Mouse (Mus musculus): ENCODE data around the gene Cacna1g. TPM values are rescaled to one million over a fixed set of nuclear protein-coding genes. Genes with fewer than 3 reads are reported as not detected.

The Cacna1g gene
- 54.5 TPM in 1 of 2 replicates, not detected in the other for polyA plus RNA-seq (2012; ENCODE audit: insufficient read depth, insufficient read length, low replicate concordance, missing spikeins)

DNA sequence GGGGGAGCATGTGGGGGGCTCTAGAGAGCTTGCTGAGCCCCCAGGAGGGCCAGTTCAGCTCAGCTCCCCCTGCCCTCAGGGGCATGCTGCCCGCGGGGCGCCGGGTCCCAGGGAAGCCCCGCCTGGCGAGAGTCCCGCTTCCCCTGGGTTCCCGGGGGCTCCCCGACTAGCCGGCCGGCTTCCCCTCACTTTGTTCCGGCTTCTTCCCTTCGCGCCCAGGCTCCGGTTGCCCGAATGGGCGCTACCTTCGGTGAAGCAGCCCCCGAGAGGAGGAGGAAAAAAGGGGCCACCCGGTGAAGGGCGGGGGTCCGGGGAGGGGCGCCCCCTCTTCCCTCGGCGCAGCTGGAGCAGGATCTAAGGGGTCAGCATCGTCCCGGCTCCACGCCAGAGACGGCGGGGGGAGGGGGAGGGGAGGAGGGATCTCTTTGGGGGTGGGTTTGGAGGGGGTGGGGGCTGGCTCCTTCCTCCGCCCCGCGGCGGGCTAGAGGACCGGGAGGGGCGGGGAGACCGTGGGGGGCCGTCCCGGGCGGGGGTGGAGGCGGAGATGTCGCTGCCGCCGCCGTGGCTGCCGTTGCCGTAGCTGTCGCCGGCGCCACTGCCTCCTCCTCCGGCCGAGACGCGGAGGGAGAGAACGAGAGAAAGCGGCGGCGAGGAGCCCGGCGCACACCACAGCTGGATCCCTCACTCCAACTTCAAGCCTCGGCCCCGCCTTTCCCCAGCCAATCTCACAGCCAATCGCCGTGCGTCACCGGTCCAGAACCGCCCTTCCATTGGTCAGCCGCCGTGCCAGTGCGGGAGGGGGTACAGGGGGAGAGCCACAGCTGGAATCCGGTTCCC lies at the start of gene Cacna1g:
Gene Cacna1g, minus strand, starts transcription at position 492 of the 837 bp plus-strand sequence.
- TF ChIP-seq POLR2A (IDR thresholded peaks at IDR 0.05; ENCODE audit: insufficient read depth, low read depth, low read length) (peak; percentile 51; the same call in 1 of the 2 replicates), CTCF (IDR thresholded peaks at IDR 0.05; ENCODE audit: insufficient read depth, low read depth, low read length) (no peak)
- Histone ChIP-seq H3K4me3 (ENCODE audit: insufficient read depth, low read depth, low read length) (peak within 1 kb of the TSS; percentile 91), H3K27ac (ENCODE audit: insufficient read depth, low read depth, low read length) (peak within 1 kb of the TSS; percentile 67), H3K4me1 (ENCODE audit: control insufficient read depth, insufficient read depth, low read length) (peaks cover 44% of the 10 kb centered on the region)
- WGBS = 0% methylated on average over 42 of the region's 71 CpGs

DNA sequence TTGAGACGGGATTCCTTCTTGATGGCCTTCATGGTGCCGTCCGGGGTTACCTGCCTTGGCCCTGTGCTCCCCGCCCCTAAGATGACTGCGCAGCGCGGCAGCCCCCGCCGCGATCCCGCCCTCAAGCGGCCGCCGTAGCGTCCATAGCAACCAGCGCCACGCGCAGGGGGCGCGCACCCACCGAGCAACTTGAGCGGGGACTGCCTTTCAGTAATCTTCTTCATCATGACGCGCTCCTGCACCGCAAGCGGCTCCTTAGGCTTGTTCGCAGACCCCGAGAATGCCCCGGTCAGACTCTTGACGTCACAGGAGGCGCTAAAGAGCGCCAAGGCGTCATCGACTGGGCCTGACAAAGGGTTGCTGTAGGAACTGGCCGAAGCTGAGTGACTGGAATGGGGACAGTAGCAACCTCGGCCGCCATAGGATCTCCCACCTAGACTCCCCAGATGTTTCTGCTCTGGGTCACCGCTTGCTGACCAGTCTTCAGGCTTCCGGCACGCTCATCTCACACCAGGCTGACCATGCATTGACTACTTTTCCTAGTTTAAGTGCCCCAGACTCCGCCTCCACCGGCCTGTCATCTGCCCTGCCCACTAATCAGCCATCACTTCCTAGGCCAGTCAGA lies 47.3 kb upstream of the Cacna1g start, which contains the start of gene Mycbpap:
Gene Mycbpap, minus strand, starts transcription at position 524 of the 625 bp plus-strand sequence.
- Histone ChIP-seq H3K4me1 (ENCODE audit: control insufficient read depth, insufficient read depth, low read length) (peaks cover 4% of the 10 kb centered on the region), H3K4me3 (ENCODE audit: insufficient read depth, low read depth, low read length) (peak within 1 kb of the TSS; percentile 55), H3K27ac (ENCODE audit: insufficient read depth, low read depth, low read length) (no peak within 1 kb of the TSS)
- 2% methylated on average over 42 of the region's 42 CpGs for WGBS
- TF ChIP-seq POLR2A (IDR thresholded peaks at IDR 0.05; ENCODE audit: insufficient read depth, low read depth, low read length) (no peak), CTCF (IDR thresholded peaks at IDR 0.05; ENCODE audit: insufficient read depth, low read depth, low read length) (no peak)

DNA sequence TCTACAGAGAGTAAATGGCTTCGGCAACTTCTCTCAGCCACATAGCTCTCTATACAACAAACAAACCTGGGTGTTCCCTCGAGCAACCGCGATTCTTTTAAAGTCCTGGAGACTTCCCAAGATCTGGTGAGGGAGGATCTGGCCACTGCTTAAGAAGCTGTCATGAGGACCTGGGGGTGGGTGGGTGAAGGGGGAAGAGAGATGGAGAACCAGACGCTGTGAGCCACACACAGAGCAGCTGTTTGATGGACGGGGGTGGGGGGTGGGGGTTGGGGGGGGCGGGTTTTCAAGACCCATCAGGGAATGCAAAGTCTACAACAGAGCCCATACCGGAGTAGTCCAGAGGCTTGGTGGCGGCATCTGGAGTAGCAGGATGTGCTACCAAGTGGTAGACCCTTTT lies 39.5 kb upstream of the Cacna1g start:
- no peak overlapping the region for H3K27ac ChIP-seq (ENCODE audit: insufficient read depth, low read depth, low read length)
- no peak for TF ChIP-seq POLR2A (IDR thresholded peaks at IDR 0.05; ENCODE audit: insufficient read depth, low read depth, low read length)
- TF ChIP-seq CTCF (IDR thresholded peaks at IDR 0.05; ENCODE audit: insufficient read depth, low read depth, low read length) = no peak
- H3K4me3 ChIP-seq (ENCODE audit: insufficient read depth, low read depth, low read length) = no peak overlapping the region
- whole genome bisulfite sequencing = 38% methylated on average over 9 of the region's 9 CpGs
- no peaks in the 10 kb centered on the region for H3K4me1 ChIP-seq (ENCODE audit: control insufficient read depth, insufficient read depth, low read length)

DNA sequence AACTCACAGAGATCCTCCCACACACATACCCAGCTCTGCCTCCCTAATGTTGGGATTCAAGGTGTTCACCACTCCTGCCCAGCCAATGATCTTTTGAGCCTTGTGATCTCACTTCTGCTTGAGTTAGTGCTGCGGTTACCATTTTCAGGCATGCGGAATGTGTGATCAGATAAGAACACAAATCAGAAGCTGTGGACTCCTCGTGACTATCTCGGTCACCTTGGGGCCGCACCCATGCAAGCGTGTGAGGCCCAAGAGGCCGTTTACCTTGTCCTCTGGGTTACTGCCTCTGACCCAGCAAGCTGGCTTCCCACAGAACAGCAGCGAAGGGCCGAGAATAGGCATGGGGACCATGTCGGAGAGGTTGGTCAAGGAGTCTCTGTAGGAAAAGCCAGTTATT lies 35.0 kb upstream of the Cacna1g start:
- no peak for TF ChIP-seq POLR2A (IDR thresholded peaks at IDR 0.05; ENCODE audit: insufficient read depth, low read depth, low read length)
- no peak for TF ChIP-seq CTCF (IDR thresholded peaks at IDR 0.05; ENCODE audit: insufficient read depth, low read depth, low read length)
- WGBS = 95% methylated on average over 10 of the region's 10 CpGs
- Histone ChIP-seq H3K27ac (ENCODE audit: insufficient read depth, low read depth, low read length) (no peak overlapping the region), H3K4me1 (ENCODE audit: control insufficient read depth, insufficient read depth, low read length) (peaks cover 10% of the 10 kb centered on the region), H3K4me3 (ENCODE audit: insufficient read depth, low read depth, low read length) (no peak overlapping the region)

DNA sequence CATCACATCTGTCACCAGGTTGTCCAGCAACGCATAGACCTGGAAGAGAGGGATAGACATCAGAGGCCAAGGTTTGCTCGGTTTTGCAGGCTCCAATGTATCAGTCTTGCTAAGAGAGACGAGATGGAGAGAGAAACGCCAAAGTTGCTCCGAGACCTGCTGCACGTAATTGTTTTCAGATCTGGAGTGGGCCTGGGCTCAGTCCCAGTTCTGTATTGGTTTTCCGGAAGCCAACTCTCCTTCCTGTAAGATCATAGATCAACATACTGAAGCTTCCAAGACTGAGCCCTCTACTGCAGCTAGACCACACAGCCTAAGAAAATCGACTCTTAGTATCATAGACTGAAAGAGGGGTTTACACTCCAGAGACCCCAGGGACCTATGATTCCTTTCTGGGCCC lies 27.5 kb upstream of the Cacna1g start:
- TF ChIP-seq POLR2A (IDR thresholded peaks at IDR 0.05; ENCODE audit: insufficient read depth, low read depth, low read length) = no peak
- no peak for TF ChIP-seq CTCF (IDR thresholded peaks at IDR 0.05; ENCODE audit: insufficient read depth, low read depth, low read length)
- WGBS = 93% methylated on average over 8 of the region's 8 CpGs
- H3K4me1 ChIP-seq (ENCODE audit: control insufficient read depth, insufficient read depth, low read length) = peaks cover 35% of the 10 kb centered on the region
- no peak overlapping the region for H3K4me3 ChIP-seq (ENCODE audit: insufficient read depth, low read depth, low read length)
- H3K27ac ChIP-seq (ENCODE audit: insufficient read depth, low read depth, low read length) = no peak overlapping the region

DNA sequence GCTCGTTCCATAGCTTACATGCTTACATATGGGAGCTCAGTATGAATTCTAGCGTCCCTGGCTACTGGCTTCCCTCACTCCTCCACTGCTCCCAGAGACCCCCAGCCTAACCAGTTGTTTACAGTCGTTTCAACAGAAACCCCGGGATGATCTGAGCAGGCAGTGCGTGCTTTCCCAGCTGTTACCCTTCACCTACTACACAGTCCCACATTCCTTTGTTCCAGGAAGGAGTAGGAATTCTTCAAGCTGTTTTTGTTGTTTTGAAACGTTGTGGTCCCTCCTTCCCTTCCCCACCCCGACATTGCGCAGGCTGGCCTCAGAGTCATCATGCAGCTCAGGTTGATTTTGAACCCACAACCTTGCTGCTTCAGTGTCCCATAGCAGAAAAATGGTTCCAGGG lies 26.4 kb upstream of the Cacna1g start:
- TF ChIP-seq CTCF (IDR thresholded peaks at IDR 0.05; ENCODE audit: insufficient read depth, low read depth, low read length) (no peak), POLR2A (IDR thresholded peaks at IDR 0.05; ENCODE audit: insufficient read depth, low read depth, low read length) (no peak)
- Histone ChIP-seq H3K4me1 (ENCODE audit: control insufficient read depth, insufficient read depth, low read length) (peaks cover 27% of the 10 kb centered on the region), H3K4me3 (ENCODE audit: insufficient read depth, low read depth, low read length) (no peak overlapping the region), H3K27ac (ENCODE audit: insufficient read depth, low read depth, low read length) (no peak overlapping the region)
- 59% methylated on average over 8 of the region's 8 CpGs for WGBS

DNA sequence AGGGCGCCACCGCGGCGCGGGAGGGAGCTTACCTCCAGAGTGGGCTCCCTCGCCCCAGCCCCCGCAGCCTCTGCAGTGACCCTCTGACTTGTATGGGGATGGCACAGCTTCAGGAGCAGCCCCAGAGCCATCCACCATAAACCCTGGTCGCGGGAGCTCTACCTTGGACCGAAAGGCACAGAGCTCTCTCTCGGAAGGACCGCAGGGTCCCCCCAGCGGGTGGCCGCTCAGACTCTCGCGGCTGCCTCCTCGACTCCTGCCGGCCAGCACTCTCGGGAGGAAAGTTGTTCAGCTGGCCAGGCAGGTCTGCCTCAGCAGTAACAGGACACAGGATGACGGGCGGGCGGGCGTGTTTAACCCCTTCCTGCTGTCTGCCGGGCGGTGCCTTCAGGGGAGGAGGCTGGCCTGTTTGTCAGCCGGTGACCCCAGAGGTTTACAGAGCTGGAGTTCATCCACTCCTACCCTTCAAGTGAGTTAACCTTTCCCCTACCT lies 25.7 kb upstream of the Cacna1g start, which contains the start of gene Epn3:
Gene Epn3, minus strand, starts transcription at position 314 of the 492 bp plus-strand sequence.
- 6% methylated on average over 26 of the region's 26 CpGs for WGBS
- Histone ChIP-seq H3K27ac (ENCODE audit: insufficient read depth, low read depth, low read length) (no peak within 1 kb of the TSS; the same call in 1 of the 2 replicates), H3K4me1 (ENCODE audit: control insufficient read depth, insufficient read depth, low read length) (peaks cover 25% of the 10 kb centered on the region), H3K4me3 (ENCODE audit: insufficient read depth, low read depth, low read length) (peak within 1 kb of the TSS; percentile 16; the same call in 1 of the 2 replicates)
- TF ChIP-seq CTCF (IDR thresholded peaks at IDR 0.05; ENCODE audit: insufficient read depth, low read depth, low read length) = no peak

DNA sequence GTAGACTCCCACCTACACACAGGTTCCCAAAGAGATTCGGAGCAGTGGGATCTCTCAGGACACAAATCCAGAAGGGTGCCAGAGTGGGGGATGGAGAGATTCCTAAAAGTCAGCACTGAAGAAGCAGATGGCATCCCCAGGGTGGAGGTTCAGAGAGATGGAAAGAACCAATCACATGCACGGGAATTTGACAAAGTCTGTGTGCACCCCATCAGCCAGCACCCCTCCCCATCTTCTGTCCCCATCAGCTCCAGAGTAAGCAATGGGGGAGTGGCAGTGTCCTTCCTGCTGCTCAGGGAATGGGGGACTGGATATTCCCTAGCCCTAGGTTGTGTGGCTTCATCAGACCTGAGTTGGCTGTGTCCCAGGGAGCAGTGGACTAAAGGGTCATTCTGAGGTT lies 25.0 kb upstream of the Cacna1g start:
- H3K27ac ChIP-seq (ENCODE audit: insufficient read depth, low read depth, low read length) = no peak overlapping the region
- TF ChIP-seq POLR2A (IDR thresholded peaks at IDR 0.05; ENCODE audit: insufficient read depth, low read depth, low read length) (no peak), CTCF (IDR thresholded peaks at IDR 0.05; ENCODE audit: insufficient read depth, low read depth, low read length) (no peak)
- peaks cover 25% of the 10 kb centered on the region for H3K4me1 ChIP-seq (ENCODE audit: control insufficient read depth, insufficient read depth, low read length)
- H3K4me3 ChIP-seq (ENCODE audit: insufficient read depth, low read depth, low read length) = no peak overlapping the region
- WGBS = 16% methylated on average over 2 of the region's 2 CpGs

All from olfactory bulb, adult 2 months (tissue).